Mouse (Mus musculus): ENCODE results near the gene Dhtkd1. TPM values are rescaled to one million over a fixed set of nuclear protein-coding genes. Genes with fewer than 3 reads are reported as not detected.

The Dhtkd1 gene
- polyA plus RNA-seq, 1 experiment from 2014 or later = 3.3 TPM

GRCm38 (mm10) chr2:5877446-5877845, 65.1 kb downstream of the Dhtkd1 start:
- Histone ChIP-seq H3K27me3 (ENCODE audit: control insufficient read depth, insufficient read depth, low read length) (no peaks in the 10 kb centered on the region), H3K36me3 (ENCODE audit: control insufficient read depth, insufficient read depth, low read length) (peaks cover 89% of the 10 kb centered on the region), H3K4me3 (ENCODE audit: control insufficient read depth in 1 of 2, insufficient read depth in 1 of 2, low read depth in 1 of 2, low read length in 2 of 2) (no peak overlapping the region), H3K4me1 (ENCODE audit: control insufficient read depth in 2 of 2, insufficient read depth in 2 of 2, low read length in 2 of 2) (no peaks in the 10 kb centered on the region), H3K9me3 (ENCODE audit: control insufficient read depth, low read length) (no peaks in the 10 kb centered on the region), H3K27ac (replicated peaks in 1 of 2; ENCODE audit: control insufficient read depth in 1 of 2, insufficient read depth in 1 of 2, low read depth in 2 of 2, low read length in 2 of 2) (no peak overlapping the region), H3K9ac (ENCODE audit: low read length) (no peak overlapping the region), H3K4me2 (ENCODE audit: low read length) (no peak overlapping the region)
- WGBS = 82% methylated on average over 3 of the region's 3 CpGs
- ATAC-seq (ENCODE audit: insufficient number of reproducible peaks, insufficient read depth, low FRiP score, low read depth) = no peak

GRCm38 (mm10) chr2:5869746-5870145, 72.8 kb downstream of the Dhtkd1 start:
- Histone ChIP-seq H3K36me3 (ENCODE audit: control insufficient read depth, insufficient read depth, low read length) (peaks cover 79% of the 10 kb centered on the region), H3K4me3 (ENCODE audit: control insufficient read depth in 1 of 2, insufficient read depth in 1 of 2, low read depth in 1 of 2, low read length in 2 of 2) (no peak overlapping the region), H3K27me3 (ENCODE audit: control insufficient read depth, insufficient read depth, low read length) (no peaks in the 10 kb centered on the region), H3K9me3 (ENCODE audit: control insufficient read depth, low read length) (no peaks in the 10 kb centered on the region), H3K9ac (ENCODE audit: low read length) (no peak overlapping the region), H3K4me1 (ENCODE audit: control insufficient read depth in 2 of 2, insufficient read depth in 2 of 2, low read length in 2 of 2) (no peaks in the 10 kb centered on the region), H3K4me2 (ENCODE audit: low read length) (no peak overlapping the region), H3K27ac (replicated peaks in 1 of 2; ENCODE audit: control insufficient read depth in 1 of 2, insufficient read depth in 1 of 2, low read depth in 2 of 2, low read length in 2 of 2) (no peak overlapping the region)
- WGBS = 89% methylated on average over 5 of the region's 5 CpGs
- ATAC-seq (ENCODE audit: insufficient number of reproducible peaks, insufficient read depth, low FRiP score, low read depth) = no peak

- Histone ChIP-seq H3K9ac (ENCODE audit: low read length) (no peak overlapping the region), H3K4me2 (ENCODE audit: low read length) (no peak overlapping the region), H3K36me3 (ENCODE audit: control insufficient read depth, insufficient read depth, low read length) (peaks cover 77% of the 10 kb centered on the region), H3K4me1 (ENCODE audit: control insufficient read depth in 2 of 2, insufficient read depth in 2 of 2, low read length in 2 of 2) (no peaks in the 10 kb centered on the region), H3K27me3 (ENCODE audit: control insufficient read depth, insufficient read depth, low read length) (no peaks in the 10 kb centered on the region), H3K9me3 (ENCODE audit: control insufficient read depth, low read length) (no peaks in the 10 kb centered on the region), H3K27ac (replicated peaks in 1 of 2; ENCODE audit: control insufficient read depth in 1 of 2, insufficient read depth in 1 of 2, low read depth in 2 of 2, low read length in 2 of 2) (no peak overlapping the region), H3K4me3 (ENCODE audit: control insufficient read depth in 1 of 2, insufficient read depth in 1 of 2, low read depth in 1 of 2, low read length in 2 of 2) (no peak overlapping the region)
- no peak for ATAC-seq (ENCODE audit: insufficient number of reproducible peaks, insufficient read depth, low FRiP score, low read depth)
- WGBS = 81% methylated on average over 2 of the region's 2 CpGs
These were observed 74.9 kb downstream of the Dhtkd1 start for GRCm38 (mm10) chr2:5867681-5868080.

- Histone ChIP-seq H3K27ac (replicated peaks in 1 of 2; ENCODE audit: control insufficient read depth in 1 of 2, insufficient read depth in 1 of 2, low read depth in 2 of 2, low read length in 2 of 2) (no peak within 1 kb of the TSS), H3K9me3 (ENCODE audit: control insufficient read depth, low read length) (no peaks in the 10 kb centered on the region), H3K4me1 (ENCODE audit: control insufficient read depth in 2 of 2, insufficient read depth in 2 of 2, low read length in 2 of 2) (no peaks in the 10 kb centered on the region), H3K9ac (ENCODE audit: low read length) (no peak within 1 kb of the TSS), H3K27me3 (ENCODE audit: control insufficient read depth, insufficient read depth, low read length) (no peaks in the 10 kb centered on the region), H3K4me3 (ENCODE audit: control insufficient read depth in 1 of 2, insufficient read depth in 1 of 2, low read depth in 1 of 2, low read length in 2 of 2) (no peak within 1 kb of the TSS), H3K36me3 (ENCODE audit: control insufficient read depth, insufficient read depth, low read length) (peaks cover 84% of the 10 kb centered on the region), H3K4me2 (ENCODE audit: low read length) (no peak within 1 kb of the TSS)
- no peak for ATAC-seq (ENCODE audit: insufficient number of reproducible peaks, insufficient read depth, low FRiP score, low read depth)
- WGBS = 89% methylated on average over 3 of the region's 3 CpGs
These were observed 79.8 kb downstream of the Dhtkd1 start, which contains the start of gene Gm13199 for GRCm38 (mm10) chr2:5862834-5863233. Gm13199 (minus strand) TSS chr2:5862934.

DNA sequence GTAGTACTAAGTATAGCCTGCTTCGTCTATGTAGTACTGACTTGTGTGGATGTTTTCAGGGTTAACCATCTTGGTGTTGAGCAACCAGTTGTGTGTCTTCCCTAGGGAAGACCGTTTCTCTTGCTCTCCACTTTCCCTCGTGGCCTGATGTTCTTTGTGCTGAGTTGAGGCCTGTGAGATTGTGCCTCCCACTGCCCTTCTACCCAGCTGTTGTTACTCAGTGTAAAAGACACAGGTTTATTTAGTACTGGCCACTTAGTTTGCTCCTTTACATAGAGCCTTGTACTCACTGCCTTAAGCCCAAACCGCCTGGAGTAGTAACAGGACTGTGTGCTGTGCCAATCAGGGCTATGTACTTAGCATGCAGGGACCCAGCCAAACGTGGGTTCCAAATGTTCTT, 90.7 kb downstream of the Dhtkd1 start:
- Histone ChIP-seq H3K4me2 (ENCODE audit: low read length) (no peak overlapping the region), H3K9ac (ENCODE audit: low read length) (no peak overlapping the region), H3K36me3 (ENCODE audit: control insufficient read depth, insufficient read depth, low read length) (peaks cover 44% of the 10 kb centered on the region), H3K4me1 (ENCODE audit: control insufficient read depth in 2 of 2, insufficient read depth in 2 of 2, low read length in 2 of 2) (no peaks in the 10 kb centered on the region), H3K27me3 (ENCODE audit: control insufficient read depth, insufficient read depth, low read length) (no peaks in the 10 kb centered on the region), H3K9me3 (ENCODE audit: control insufficient read depth, low read length) (no peaks in the 10 kb centered on the region), H3K4me3 (ENCODE audit: control insufficient read depth in 1 of 2, insufficient read depth in 1 of 2, low read depth in 1 of 2, low read length in 2 of 2) (no peak overlapping the region), H3K27ac (replicated peaks in 1 of 2; ENCODE audit: control insufficient read depth in 1 of 2, insufficient read depth in 1 of 2, low read depth in 2 of 2, low read length in 2 of 2) (no peak overlapping the region)
- ATAC-seq (ENCODE audit: insufficient number of reproducible peaks, insufficient read depth, low FRiP score, low read depth) = no peak
- 84% methylated on average over 5 of the region's 5 CpGs for WGBS

GRCm38 (mm10) chr2:5851116-5851515, 91.5 kb downstream of the Dhtkd1 start:
- H3K9me3 ChIP-seq (ENCODE audit: control insufficient read depth, low read length) = no peaks in the 10 kb centered on the region
- peaks cover 0 to 7% of the 10 kb centered on the region in 2 experiments; a peak in 1 of 4 replicates for H3K4me1 ChIP-seq (ENCODE audit: control insufficient read depth in 2 of 2, insufficient read depth in 2 of 2, low read length in 2 of 2)
- H3K27me3 ChIP-seq (ENCODE audit: control insufficient read depth, insufficient read depth, low read length) = no peaks in the 10 kb centered on the region
- H3K27ac ChIP-seq (replicated peaks in 1 of 2; ENCODE audit: control insufficient read depth in 1 of 2, insufficient read depth in 1 of 2, low read depth in 2 of 2, low read length in 2 of 2) = no peak overlapping the region
- H3K4me3 ChIP-seq (ENCODE audit: control insufficient read depth in 1 of 2, insufficient read depth in 1 of 2, low read depth in 1 of 2, low read length in 2 of 2) = no peak overlapping the region
- no peak for ATAC-seq (ENCODE audit: insufficient number of reproducible peaks, insufficient read depth, low FRiP score, low read depth)
- H3K9ac ChIP-seq (ENCODE audit: low read length) = no peak overlapping the region
- WGBS = 83% methylated on average over 9 of the region's 9 CpGs
- peaks cover 38% of the 10 kb centered on the region for H3K36me3 ChIP-seq (ENCODE audit: control insufficient read depth, insufficient read depth, low read length)
- H3K4me2 ChIP-seq (ENCODE audit: low read length) = no peak overlapping the region

Other genes with a start within 250 kb of the Dhtkd1 start
- 3.4 and 5.6 TPM in 2 replicates for gene Camk1d, start 228.3 kb downstream of the Dhtkd1 start, polyA plus RNA-seq (2014; fragmentation: Nextera tagmentation; extraction: Ambion mirVana)
- 52.7 and 57.2 TPM in 2 replicates for gene Nudt5, start 97.8 kb downstream of the Dhtkd1 start, polyA plus RNA-seq (2014; fragmentation: Nextera tagmentation; extraction: Ambion mirVana)
- 175 and 189 TPM in 2 replicates for gene Cdc123, start 97.6 kb downstream of the Dhtkd1 start, polyA plus RNA-seq (2014; fragmentation: Nextera tagmentation; extraction: Ambion mirVana)
- gene Gm13199, start 79.9 kb downstream of the Dhtkd1 start, polyA plus RNA-seq (2014; fragmentation: Nextera tagmentation; extraction: Ambion mirVana) = 0.61 and 1.1 TPM in 2 replicates
- 45.2 and 52.9 TPM in 2 replicates for gene Sec61a2, start 47.4 kb downstream of the Dhtkd1 start, polyA plus RNA-seq (2014; fragmentation: Nextera tagmentation; extraction: Ambion mirVana)
- gene Upf2, start 8.7 kb upstream of the Dhtkd1 start, polyA plus RNA-seq (2014; fragmentation: Nextera tagmentation; extraction: Ambion mirVana) = 6.6 and 8.1 TPM in 2 replicates
- gene Proser2, start 187.4 kb upstream of the Dhtkd1 start, polyA plus RNA-seq (2014; fragmentation: Nextera tagmentation; extraction: Ambion mirVana) = 11.3 and 14.8 TPM in 2 replicates

Data from heart, embryonic 14.5 days (tissue).